ENCODE assay signal across 22 mouse cellular contexts in the genomic region with DNA sequence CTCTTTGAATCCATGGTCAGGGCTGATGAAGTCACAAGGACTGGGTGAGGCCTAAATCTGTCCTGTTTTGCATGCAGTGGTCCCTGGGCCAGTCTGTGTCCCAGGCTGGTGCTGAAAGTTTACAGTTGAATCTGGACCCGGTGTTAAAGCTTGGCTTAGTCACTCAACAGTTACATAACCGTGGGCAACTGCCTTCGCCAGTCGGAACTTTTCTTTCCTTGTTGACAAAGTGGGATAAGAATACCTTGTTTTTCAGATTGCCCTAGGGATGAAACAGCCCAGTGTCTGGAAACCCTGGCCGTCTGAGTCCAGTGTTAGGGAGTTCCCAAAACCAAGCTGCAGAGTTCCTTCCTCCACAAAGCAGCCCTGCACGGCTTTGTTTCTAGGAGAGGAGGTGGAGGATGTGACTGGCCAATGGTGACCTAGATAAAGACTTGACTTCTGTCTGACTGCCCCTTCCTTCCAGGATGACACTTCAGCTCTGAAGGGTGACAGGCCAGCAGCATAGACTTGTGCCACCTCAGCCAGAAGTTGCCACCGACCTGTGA.
"Had no signal": no experiment of that assay in that cellular context is flagged by ENCODE, and none has a peak within 500 bp of the region (broad histone marks: within the 10 kb centered on the region; RNA-seq: fewer than 3 reads in every experiment).

No protein-coding gene starts in this region.

- H3K4me3 ChIP-seq: layer of hippocampus, adult 2 months; limb, embryonic 10.5 days; limb, embryonic 13.5 days; midbrain, embryonic 13.5 days; neural tube, embryonic 12.5 days; neural tube, embryonic 15.5 days had no signal

- H3K4me2 ChIP-seq: limb, embryonic 13.5 days; lung, embryonic 14.5 days; midbrain, embryonic 13.5 days; neural tube, embryonic 12.5 days; neural tube, embryonic 15.5 days had no signal

- H3K9ac ChIP-seq: limb, embryonic 13.5 days; liver, embryonic 14.5 days; liver, postnatal 0 days; lung, embryonic 14.5 days; midbrain, embryonic 13.5 days; neural tube, embryonic 12.5 days; neural tube, embryonic 15.5 days had no signal

- ATAC-seq: intestine, embryonic 16.5 days; liver, postnatal 0 days; midbrain, embryonic 13.5 days had no signal

- H3K4me1 ChIP-seq: limb, embryonic 10.5 days; limb, embryonic 13.5 days; midbrain, embryonic 13.5 days; neural tube, embryonic 12.5 days; neural tube, embryonic 15.5 days had no signal

- H3K27ac ChIP-seq: kidney, postnatal 0 days; layer of hippocampus, adult 2 months; limb, embryonic 10.5 days; limb, embryonic 13.5 days; liver, embryonic 14.5 days; midbrain, embryonic 13.5 days; neural tube, embryonic 12.5 days; neural tube, embryonic 15.5 days; stomach, postnatal 0 days had no signal

- H3K9me3 ChIP-seq: limb, embryonic 10.5 days; limb, embryonic 13.5 days; midbrain, embryonic 13.5 days; neural tube, embryonic 12.5 days; neural tube, embryonic 15.5 days had no signal

- H3K27me3 ChIP-seq: limb, embryonic 13.5 days; midbrain, embryonic 13.5 days; neural tube, embryonic 12.5 days; neural tube, embryonic 15.5 days had no signal

- DNase-seq: kidney, adult 18-20 months; kidney, adult 9 months; kidney, postnatal 25 days; layer of hippocampus, adult 9-11 months; liver; liver, postnatal 0 days; lung, embryonic 14.5 days; lung, postnatal 10 days; lung, postnatal 4 days; right cerebral cortex, adult 18-20 months; right cerebral cortex, postnatal 14 days; right cerebral cortex, postnatal 4 days had no signal

- H3K36me3 ChIP-seq: limb, embryonic 10.5 days; limb, embryonic 13.5 days; midbrain, embryonic 13.5 days; neural tube, embryonic 12.5 days; neural tube, embryonic 15.5 days had no signal
